Mouse (Mus musculus): ENCODE measurements around the gene Dgkg. TPM values are rescaled to one million over a fixed set of nuclear protein-coding genes. Genes with fewer than 3 reads are reported as not detected.

Dgkg gene
- total RNA-seq, 1 experiment, result 0.22 TPM

- no peaks in the 10 kb centered on the region for H3K4me1 ChIP-seq (ENCODE audit: control insufficient read depth in 2 of 2, insufficient read depth in 2 of 2, low read length in 2 of 2, poor library complexity in 1 of 2)
- H3K9ac ChIP-seq (ENCODE audit: insufficient read depth, low read depth, low read length, poor library complexity, severe bottlenecking), result no peak overlapping the region
- H3K36me3 ChIP-seq (ENCODE audit: control insufficient read depth, insufficient read depth, low read length, poor library complexity, severe bottlenecking), result no peaks in the 10 kb centered on the region
- no peak for DNase-seq (ENCODE audit: low read depth, low spot score)
- H3K9me3 ChIP-seq (ENCODE audit: control insufficient read depth, insufficient read depth, low read depth, low read length), result no peaks in the 10 kb centered on the region
- no peak for TF ChIP-seq HCFC1 (IDR thresholded peaks at IDR 0.05; ENCODE audit: borderline replicate concordance, insufficient read depth, low read length)
- no peak for TF ChIP-seq CHD2 (IDR thresholded peaks at IDR 0.05; ENCODE audit: low read depth, low read length)
- no peak for TF ChIP-seq MAFK (IDR thresholded peaks at IDR 0.05; ENCODE audit: insufficient read depth, low read depth, low read length)
- TF ChIP-seq ZC3H11A (IDR thresholded peaks at IDR 0.05; ENCODE audit: borderline replicate concordance, low read depth, low read length), result no peak
- no peak for TF ChIP-seq ZNF384 (IDR thresholded peaks at IDR 0.05; ENCODE audit: low read depth, low read length)
- no peak overlapping the region for H3K27ac ChIP-seq (ENCODE audit: insufficient read depth, low read depth, low read length, poor library complexity, severe bottlenecking)
- no peak overlapping the region for H3K4me3 ChIP-seq (ENCODE audit: insufficient read depth in 1 of 2, low read depth in 1 of 2, low read length in 2 of 2, poor library complexity in 1 of 2, severe bottlenecking in 1 of 2)
- in situ Hi-C loops (cut with MboI; ENCODE audit: low sequenced_read_pairs in 2 of 2, unreplicated experiment in 2 of 2), result no loop called here
Measured at GRCm38 (mm10) chr16:22663136-22663535, 6.1 kb upstream of the Dgkg start.

- TF ChIP-seq MAFK (IDR thresholded peaks at IDR 0.05; ENCODE audit: insufficient read depth, low read depth, low read length) (no peak), HCFC1 (IDR thresholded peaks at IDR 0.05; ENCODE audit: borderline replicate concordance, insufficient read depth, low read length) (no peak), ZNF384 (IDR thresholded peaks at IDR 0.05; ENCODE audit: low read depth, low read length) (no peak), CHD2 (IDR thresholded peaks at IDR 0.05; ENCODE audit: low read depth, low read length) (no peak), ZC3H11A (IDR thresholded peaks at IDR 0.05; ENCODE audit: borderline replicate concordance, low read depth, low read length) (no peak)
- Histone ChIP-seq H3K9ac (ENCODE audit: insufficient read depth, low read depth, low read length, poor library complexity, severe bottlenecking) (no peak overlapping the region), H3K4me3 (ENCODE audit: insufficient read depth in 1 of 2, low read depth in 1 of 2, low read length in 2 of 2, poor library complexity in 1 of 2, severe bottlenecking in 1 of 2) (no peak overlapping the region), H3K9me3 (ENCODE audit: control insufficient read depth, insufficient read depth, low read depth, low read length) (no peaks in the 10 kb centered on the region), H3K36me3 (ENCODE audit: control insufficient read depth, insufficient read depth, low read length, poor library complexity, severe bottlenecking) (no peaks in the 10 kb centered on the region), H3K27ac (ENCODE audit: insufficient read depth, low read depth, low read length, poor library complexity, severe bottlenecking) (no peak overlapping the region), H3K4me1 (ENCODE audit: control insufficient read depth in 2 of 2, insufficient read depth in 2 of 2, low read length in 2 of 2, poor library complexity in 1 of 2) (no peaks in the 10 kb centered on the region)
- in situ Hi-C loops (cut with MboI; ENCODE audit: low sequenced_read_pairs in 2 of 2, unreplicated experiment in 2 of 2), result no loop called here
- no peak for DNase-seq (ENCODE audit: low read depth, low spot score)
Measured at GRCm38 (mm10) chr16:22661076-22661475, 4.1 kb upstream of the Dgkg start.

GRCm38 (mm10) chr16:22657874-22658789 is 1.1 kb upstream of the Dgkg start:
- TF ChIP-seq CHD2 (IDR thresholded peaks at IDR 0.05; ENCODE audit: low read depth, low read length), result no peak
- TF ChIP-seq MAFK (IDR thresholded peaks at IDR 0.05; ENCODE audit: insufficient read depth, low read depth, low read length), result no peak
- TF ChIP-seq ZC3H11A (IDR thresholded peaks at IDR 0.05; ENCODE audit: borderline replicate concordance, low read depth, low read length), result no peak
- no peak for TF ChIP-seq ZNF384 (IDR thresholded peaks at IDR 0.05; ENCODE audit: low read depth, low read length)
- TF ChIP-seq HCFC1 (IDR thresholded peaks at IDR 0.05; ENCODE audit: borderline replicate concordance, insufficient read depth, low read length), result no peak
- Histone ChIP-seq H3K9ac (ENCODE audit: insufficient read depth, low read depth, low read length, poor library complexity, severe bottlenecking) (no peak overlapping the region), H3K4me3 (ENCODE audit: insufficient read depth in 1 of 2, low read depth in 1 of 2, low read length in 2 of 2, poor library complexity in 1 of 2, severe bottlenecking in 1 of 2) (no peak overlapping the region), H3K4me1 (ENCODE audit: control insufficient read depth in 2 of 2, insufficient read depth in 2 of 2, low read length in 2 of 2, poor library complexity in 1 of 2) (peaks cover 0 to 2% of the 10 kb centered on the region in 2 experiments; a peak in 1 of 4 replicates), H3K9me3 (ENCODE audit: control insufficient read depth, insufficient read depth, low read depth, low read length) (no peaks in the 10 kb centered on the region), H3K27ac (ENCODE audit: insufficient read depth, low read depth, low read length, poor library complexity, severe bottlenecking) (no peak overlapping the region), H3K36me3 (ENCODE audit: control insufficient read depth, insufficient read depth, low read length, poor library complexity, severe bottlenecking) (no peaks in the 10 kb centered on the region)
- DNase-seq (ENCODE audit: low read depth, low spot score), result no peak
- in situ Hi-C loops (cut with MboI; ENCODE audit: low sequenced_read_pairs in 2 of 2, unreplicated experiment in 2 of 2), result no loop called here

GRCm38 (mm10) chr16:22655812-22656211 is 1.2 kb downstream of the Dgkg start:
- no peak for TF ChIP-seq MAFK (IDR thresholded peaks at IDR 0.05; ENCODE audit: insufficient read depth, low read depth, low read length)
- TF ChIP-seq CHD2 (IDR thresholded peaks at IDR 0.05; ENCODE audit: low read depth, low read length), result no peak
- TF ChIP-seq ZC3H11A (IDR thresholded peaks at IDR 0.05; ENCODE audit: borderline replicate concordance, low read depth, low read length), result no peak
- TF ChIP-seq HCFC1 (IDR thresholded peaks at IDR 0.05; ENCODE audit: borderline replicate concordance, insufficient read depth, low read length), result no peak
- TF ChIP-seq ZNF384 (IDR thresholded peaks at IDR 0.05; ENCODE audit: low read depth, low read length), result no peak
- in situ Hi-C loops (cut with MboI; ENCODE audit: low sequenced_read_pairs in 2 of 2, unreplicated experiment in 2 of 2), result no loop called here
- Histone ChIP-seq H3K9ac (ENCODE audit: insufficient read depth, low read depth, low read length, poor library complexity, severe bottlenecking) (no peak overlapping the region), H3K4me3 (ENCODE audit: insufficient read depth in 1 of 2, low read depth in 1 of 2, low read length in 2 of 2, poor library complexity in 1 of 2, severe bottlenecking in 1 of 2) (no peak overlapping the region), H3K9me3 (ENCODE audit: control insufficient read depth, insufficient read depth, low read depth, low read length) (no peaks in the 10 kb centered on the region), H3K36me3 (ENCODE audit: control insufficient read depth, insufficient read depth, low read length, poor library complexity, severe bottlenecking) (no peaks in the 10 kb centered on the region), H3K27ac (ENCODE audit: insufficient read depth, low read depth, low read length, poor library complexity, severe bottlenecking) (no peak overlapping the region), H3K4me1 (ENCODE audit: control insufficient read depth in 2 of 2, insufficient read depth in 2 of 2, low read length in 2 of 2, poor library complexity in 1 of 2) (peaks cover 0 to 2% of the 10 kb centered on the region in 2 experiments; a peak in 1 of 4 replicates)
- DNase-seq (ENCODE audit: low read depth, low spot score), result no peak
